Mouse (Mus musculus) forebrain, embryonic 15.5 days (tissue): ENCODE results near the gene Scnm1. TPM values are rescaled to one million over a fixed set of nuclear protein-coding genes. Genes with fewer than 3 reads are reported as not detected.

ENCODE experiments used
- ATAC-seq: fragments of 200-750 bp; cut with Nextera tagmentation; replicated peaks from 2 replicates; pipeline ENCODE4 v1.8.0; 2017; ENCODE audit warnings: mild to moderate bottlenecking, moderate TSS enrichment, moderate library complexity
- H3K27ac ChIP-seq: fragments of 300-500 bp; sonication (generic); replicated peaks from 2 replicates; pipeline ENCODE4 v1.5.1; 2015; ENCODE audit warnings: mild to moderate bottlenecking, inconsistent platforms
- H3K27me3 ChIP-seq: fragments of 300-500 bp; sonication (generic); 2 replicates; pipeline ENCODE4 v1.6.1; 2015; ENCODE audit warnings: inconsistent platforms
- H3K36me3 ChIP-seq: fragments of 300-500 bp; sonication (generic); 2 replicates; pipeline ENCODE4 v1.6.1; 2015; ENCODE audit warnings: mild to moderate bottlenecking, inconsistent platforms
- H3K4me1 ChIP-seq: fragments of 300-500 bp; sonication (generic); 2 replicates; pipeline ENCODE4 v1.6.1; 2015; ENCODE audit warnings: inconsistent platforms
- H3K4me2 ChIP-seq: fragments of 300-500 bp; sonication (generic); replicated peaks from 2 replicates; pipeline ENCODE4 v1.6.1; 2015; ENCODE audit warnings: mild to moderate bottlenecking, inconsistent platforms
- H3K4me3 ChIP-seq: fragments of 300-500 bp; sonication (generic); 2 replicates; pipeline ENCODE4 v1.5.1; 2015; ENCODE audit warnings: mild to moderate bottlenecking, inconsistent platforms
- H3K9ac ChIP-seq: fragments of 300-500 bp; sonication (generic); replicated peaks from 2 replicates; pipeline ENCODE4 v1.6.1; 2015; ENCODE audit warnings: mild to moderate bottlenecking, inconsistent platforms
- H3K9me3 ChIP-seq: fragments of 300-500 bp; sonication (generic); 2 replicates; pipeline ENCODE4 v1.6.1; 2016; ENCODE audit warnings: inconsistent platforms
- WGBS: fragments of 180-500 bp; shearing (Covaris S2); methylation state at CpG from one replicate; pipeline ENCODE4 v1.1.7; 2015; ENCODE audit warnings: mixed read lengths; 5-methylcytosine and 5-hydroxymethylcytosine counted together
- microRNA-seq: library from miRNA; unstranded; fragments of <30 nt; microRNA quantifications from one replicate; pipeline ENCODE4, GENCODE M21; 2016
- polyA plus RNA-seq: library from polyadenylated mRNA; unstranded; fragments of >200 nt; fragmentation: Nextera tagmentation; extraction: Ambion mirVana; gene quantifications from 2 replicates; pipeline ENCODE4 v1.2.1, GENCODE M21; 2015

The Scnm1 gene
- polyA plus RNA-seq, 1 experiment from 2014 or later, result 108 TPM

- no peak overlapping the region for H3K27ac ChIP-seq
- H3K4me1 ChIP-seq, result peaks cover 29% of the 10 kb centered on the region
- no peak for ATAC-seq
- H3K36me3 ChIP-seq, result peaks cover 3% of the 10 kb centered on the region; the same call in 1 of the 2 replicates
- H3K27me3 ChIP-seq, result no peaks in the 10 kb centered on the region
- 3% methylated on average over 2 of the region's 2 CpGs for WGBS
- no peak overlapping the region for H3K4me3 ChIP-seq
- H3K9ac ChIP-seq, result no peak overlapping the region
- no peak overlapping the region for H3K4me2 ChIP-seq
- no peaks in the 10 kb centered on the region for H3K9me3 ChIP-seq
These were observed 33.0 kb downstream of the Scnm1 start for GRCm38 (mm10) chr3:95100854-95101253.

DNA sequence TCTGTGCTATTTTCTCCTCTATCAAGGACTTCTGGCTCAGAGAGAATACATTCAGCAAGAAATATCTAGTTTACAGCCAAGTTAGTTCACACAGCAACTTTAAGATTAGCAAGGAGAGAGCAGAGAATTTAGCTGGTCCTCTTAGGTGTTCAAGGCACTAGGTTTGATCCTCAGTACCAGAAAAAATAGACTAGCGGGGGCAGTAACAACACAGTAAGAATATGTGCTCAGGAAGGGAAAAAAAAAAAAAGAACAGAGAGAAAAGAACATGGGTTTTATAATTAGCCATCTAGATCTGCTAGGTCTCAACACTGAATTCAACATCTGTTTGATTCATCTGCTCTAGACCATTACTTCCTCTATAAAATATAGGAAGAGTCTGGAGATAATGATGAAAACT lies 45.7 kb downstream of the Scnm1 start:
- 93% methylated on average over 1 of the region's 1 CpGs for WGBS
- Histone ChIP-seq H3K4me1 (no peaks in the 10 kb centered on the region), H3K36me3 (no peaks in the 10 kb centered on the region), H3K27ac (no peak overlapping the region), H3K4me3 (no peak overlapping the region), H3K9me3 (no peaks in the 10 kb centered on the region), H3K27me3 (no peaks in the 10 kb centered on the region), H3K9ac (no peak overlapping the region), H3K4me2 (no peak overlapping the region)
- no peak for ATAC-seq

Small RNA genes lying within 50 kb of the gene (microRNA-seq; reads per million reads assigned to microRNA genes)
- gene Mir8099-1, result not detected

Other genes with a start within 250 kb of the Scnm1 start
- 380 and 393 TPM in 2 replicates for gene Psmb4, start 247.1 kb downstream of the Scnm1 start, polyA plus RNA-seq
- 9.5 and 11.6 TPM in 2 replicates for gene Selenbp1, start 201.0 kb downstream of the Scnm1 start, polyA plus RNA-seq
- gene Rfx5, start 179.9 kb downstream of the Scnm1 start, polyA plus RNA-seq, result 5.4 and 6.0 TPM in 2 replicates
- gene Pi4kb, start 159.3 kb downstream of the Scnm1 start, polyA plus RNA-seq, result 24.9 and 27.1 TPM in 2 replicates
- gene Zfp687, start 118.6 kb downstream of the Scnm1 start, polyA plus RNA-seq, result 22.4 and 23.0 TPM in 2 replicates
- gene Psmd4, start 91.4 kb downstream of the Scnm1 start, polyA plus RNA-seq, result 291 and 296 TPM in 2 replicates
- 20.5 and 21.6 TPM in 2 replicates for gene Pip5k1a, start 27.1 kb downstream of the Scnm1 start, polyA plus RNA-seq
- gene Vps72, start 23.0 kb downstream of the Scnm1 start, polyA plus RNA-seq, result 235 and 247 TPM in 2 replicates
- gene Tmod4, start 9.5 kb downstream of the Scnm1 start, polyA plus RNA-seq, result 0.74 and 1.1 TPM in 2 replicates
- gene Lysmd1, start 77 bp upstream of the Scnm1 start, polyA plus RNA-seq, result 39.8 and 42.2 TPM in 2 replicates
- 2.5 and 3.6 TPM in 2 replicates for gene Tnfaip8l2, start 8.3 kb upstream of the Scnm1 start, polyA plus RNA-seq
- 30.4 and 34.1 TPM in 2 replicates for gene Sema6c, start 26.4 kb upstream of the Scnm1 start, polyA plus RNA-seq
- 4.8 and 5.9 TPM in 2 replicates for gene Gabpb2, start 83.9 kb upstream of the Scnm1 start, polyA plus RNA-seq
- gene Cdc42se1, start 94.7 kb upstream of the Scnm1 start, polyA plus RNA-seq, result 88.5 and 90.0 TPM in 2 replicates
- gene Mllt11, start 98.2 kb upstream of the Scnm1 start, polyA plus RNA-seq, result 254 and 266 TPM in 2 replicates
- 0.11 and 0.15 TPM in 2 replicates for gene Gm128, start 107.6 kb upstream of the Scnm1 start, polyA plus RNA-seq
- gene Bnipl, start 117.2 kb upstream of the Scnm1 start, polyA plus RNA-seq, result 0.10 TPM in 1 of 2 replicates, not detected in the other
- 46.1 and 46.2 TPM in 2 replicates for gene Mindy1, start 147.3 kb upstream of the Scnm1 start, polyA plus RNA-seq
- 42.0 and 44.4 TPM in 2 replicates for gene Prune1, start 148.1 kb upstream of the Scnm1 start, polyA plus RNA-seq
- 0.47 and 0.61 TPM in 2 replicates for gene Anxa9, start 173.2 kb upstream of the Scnm1 start, polyA plus RNA-seq
- gene Cers2, start 180.8 kb upstream of the Scnm1 start, polyA plus RNA-seq, result 96.7 and 101 TPM in 2 replicates
- 45.2 and 48.8 TPM in 2 replicates for gene Setdb1, start 223.2 kb upstream of the Scnm1 start, polyA plus RNA-seq